Mouse (Mus musculus): ENCODE measurements at regions not wholly inside any gene's neighbourhood (a gene's known extent, or its start where the extent isn't known, plus 50 kb on each side); places are given as distances from the start of the nearest gene placed in this dataset.

- TF ChIP-seq ZC3H11A (IDR thresholded peaks at IDR 0.05; ENCODE audit: borderline replicate concordance, low read depth, low read length) (no peak), ZNF384 (IDR thresholded peaks at IDR 0.05; ENCODE audit: low read depth, low read length) (no peak)
These were observed 142.8 kb upstream of the Cdh20 start for GRCm38 (mm10) chr1:104625528-104625927.

Data from ES-E14 (cell line).